Mouse (Mus musculus) layer of hippocampus, postnatal 14 days (tissue): ENCODE measurements at regions not wholly inside any gene's neighbourhood (a gene's known extent, or its start where the extent isn't known, plus 50 kb on each side); places are given as distances from the start of the nearest gene placed in this dataset.
A peak's percentile ranks its signal among the peaks of the same experiment; 100 is the strongest.

Experiments
- DNase-seq, 2 experiments: peaks; one replicate each; pipeline ENCODE4 v3.0.0; 2021 to 2022; ENCODE audit warnings: low spot score in 2 of 2, mixed read lengths in 1 of 2

- no peak for DNase-seq
Observed at GRCm38 (mm10) chr2:105454353-105454752, 55.2 kb upstream of the Rcn1 start.

- no peak for DNase-seq
Observed at GRCm38 (mm10) chr2:105454836-105455235, 55.7 kb upstream of the Rcn1 start.

- DNase-seq: no peak
Observed at GRCm38 (mm10) chr2:105458643-105459042, 59.5 kb upstream of the Rcn1 start.

GRCm38 (mm10) chr2:105459512-105459911 is 60.4 kb upstream of the Rcn1 start:
- no peak for DNase-seq

GRCm38 (mm10) chr2:105465630-105466029 is 66.5 kb upstream of the Rcn1 start:
- no peak for DNase-seq

- DNase-seq: peak; percentile 41 to 71
Observed at GRCm38 (mm10) chr2:105468930-105469329, 69.8 kb upstream of the Rcn1 start.

GRCm38 (mm10) chr2:105476028-105476677 is 77.0 kb upstream of the Rcn1 start:
- DNase-seq: no peak

- DNase-seq: no peak
Observed at GRCm38 (mm10) chr2:105481990-105482592, 83.0 kb upstream of the Rcn1 start.

GRCm38 (mm10) chr2:105484496-105484895 is 85.4 kb upstream of the Rcn1 start:
- DNase-seq: no peak

- peak in 1 of 2 experiments; percentile 3 for DNase-seq
Observed at GRCm38 (mm10) chr2:105485286-105485685, 86.2 kb upstream of the Rcn1 start.

- no peak for DNase-seq
Observed at GRCm38 (mm10) chr2:105495796-105496195, 96.7 kb upstream of the Rcn1 start.

GRCm38 (mm10) chr2:105504197-105504596 is 105.1 kb upstream of the Rcn1 start:
- DNase-seq: no peak

GRCm38 (mm10) chr2:105505554-105505953 is 106.4 kb upstream of the Rcn1 start:
- no peak for DNase-seq

- DNase-seq: no peak
Observed at GRCm38 (mm10) chr2:105507160-105507559, 108.0 kb upstream of the Rcn1 start.

- DNase-seq: no peak
Observed at GRCm38 (mm10) chr2:105510816-105511215, 111.7 kb upstream of the Rcn1 start.

GRCm38 (mm10) chr2:105511690-105512089 is 112.6 kb upstream of the Rcn1 start:
- no peak for DNase-seq

GRCm38 (mm10) chr2:105514226-105514625 is 115.1 kb upstream of the Rcn1 start:
- DNase-seq: no peak

GRCm38 (mm10) chr2:105514881-105515280 is 115.8 kb upstream of the Rcn1 start:
- DNase-seq: no peak

- DNase-seq: no peak
Observed at GRCm38 (mm10) chr2:105515326-105515725, 116.2 kb upstream of the Rcn1 start.

- DNase-seq: no peak
Observed at GRCm38 (mm10) chr2:105516267-105517133, 117.4 kb upstream of the Rcn1 start.

- no peak for DNase-seq
Observed at GRCm38 (mm10) chr2:105521841-105522240, 122.7 kb upstream of the Rcn1 start.

- peak; percentile 54 to 62 for DNase-seq
Observed at GRCm38 (mm10) chr2:105523297-105523802, 124.2 kb upstream of the Rcn1 start.
